Mouse (Mus musculus) megakaryocyte, embryonic 14.5 days (primary cell): ENCODE measurements around the gene Prm2. TPM values are rescaled to one million over a fixed set of nuclear protein-coding genes. Genes with fewer than 3 reads are reported as not detected.
A peak's percentile ranks its signal among the peaks of the same experiment; 100 is the strongest.
"Not testable (repeated sequence)": the region's sequence is repeated elsewhere in the genome, so short reads cannot be mapped to it uniquely, and the experiment has no call there.

Experiments
- H3K27me3 ChIP-seq: replicated peaks from 2 replicates; pipeline ENCODE3; 2012; ENCODE audit warnings: inconsistent platforms
- H3K36me3 ChIP-seq: replicated peaks from 2 replicates; pipeline ENCODE3; 2012; ENCODE audit warnings: low read length, inconsistent platforms, mixed read lengths
- H3K4me1 ChIP-seq: 2 replicates; pipeline ENCODE4 v1.6.1; 2012; ENCODE audit warnings: inconsistent platforms
- H3K4me3 ChIP-seq: replicated peaks from 2 replicates; pipeline ENCODE3; 2012; ENCODE audit warnings: moderate library complexity, mild to moderate bottlenecking, inconsistent platforms
- H3K9me3 ChIP-seq: 2 replicates; pipeline ENCODE4 v1.6.1; 2012; ENCODE audit warnings: inconsistent platforms
- FLI1 ChIP-seq: IDR thresholded peaks from 2 replicates; pipeline ENCODE4 v1.6.1; 2012; ENCODE audit warnings: low read length, inconsistent platforms, mixed read lengths
- GATA1 ChIP-seq: IDR thresholded peaks from 3 replicates; pipeline ENCODE4 v1.6.1; 2012; ENCODE audit warnings: mixed read lengths, low read length, inconsistent platforms, borderline replicate concordance
- polyA plus RNA-seq: library from polyadenylated mRNA; stranded (reverse); fragments of >175 nt; gene quantifications from 2 replicates; pipeline ENCODE4 v1.2.3, GENCODE M21; 2012; ENCODE audit warnings: low replicate concordance; ENCODE audit not compliant: insufficient read depth

Prm2 gene
- polyA plus RNA-seq, 1 experiment, result not detected

DNA sequence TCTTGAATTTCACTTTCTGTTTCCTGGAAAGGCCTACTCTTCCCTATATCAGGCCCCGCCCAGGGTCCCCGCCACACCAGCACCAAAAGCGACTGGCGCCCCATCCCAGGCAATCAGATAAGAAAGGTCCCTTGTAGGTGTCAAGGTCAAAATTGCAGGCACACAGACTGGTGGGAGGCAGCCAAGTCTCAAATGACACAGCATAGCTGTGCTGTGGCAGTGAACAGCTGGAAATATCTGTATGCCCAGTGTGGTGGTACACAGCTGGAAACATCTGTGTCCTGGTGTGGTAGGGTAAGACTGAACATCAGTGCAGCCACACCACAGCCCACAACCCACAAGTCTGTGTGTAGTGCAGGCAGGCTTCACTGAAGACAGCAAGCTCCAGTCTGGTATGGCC lies 18.9 kb upstream of the Prm2 start:
- TF ChIP-seq FLI1 (no peak), GATA1 (peak; percentile 71; the same call in 1 of the 3 replicates)
- Histone ChIP-seq H3K9me3 (no peaks in the 10 kb centered on the region), H3K27me3 (peaks cover 91% of the 10 kb centered on the region), H3K4me3 (peak overlapping the region; percentile 29), H3K36me3 (no peaks in the 10 kb centered on the region), H3K4me1 (peaks cover 36% of the 10 kb centered on the region)

DNA sequence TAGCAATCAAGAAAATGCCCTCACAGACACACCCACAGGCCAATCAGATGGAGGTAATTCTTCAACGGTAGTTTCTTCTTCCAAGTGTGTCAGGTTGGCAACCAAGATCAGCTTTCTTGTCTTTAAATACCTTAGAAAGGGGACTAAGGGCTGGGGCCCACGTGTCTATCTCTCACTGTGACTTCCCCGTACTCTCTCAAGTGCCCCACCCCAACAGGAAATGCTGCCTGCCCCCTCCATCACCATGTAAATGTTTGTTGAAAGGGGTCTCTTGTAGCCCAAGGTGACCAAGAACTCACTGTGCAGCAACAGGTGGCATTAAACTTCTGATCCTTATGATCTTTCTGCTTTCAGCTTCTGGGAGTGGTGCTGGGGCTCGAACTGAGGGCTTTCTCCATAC lies 17.8 kb upstream of the Prm2 start:
- Histone ChIP-seq H3K9me3 (no peaks in the 10 kb centered on the region), H3K36me3 (no peaks in the 10 kb centered on the region), H3K4me3 (no peak overlapping the region), H3K27me3 (peaks cover 91% of the 10 kb centered on the region), H3K4me1 (peaks cover 29% of the 10 kb centered on the region)
- TF ChIP-seq FLI1, result no peak
- no peak for TF ChIP-seq GATA1

- H3K9me3 ChIP-seq, result no peaks in the 10 kb centered on the region
- H3K4me1 ChIP-seq, result peaks cover 29% of the 10 kb centered on the region
- H3K27me3 ChIP-seq, result peaks cover 91% of the 10 kb centered on the region
- H3K4me3 ChIP-seq, result no peak within 1 kb of the TSS
- no peak for TF ChIP-seq GATA1
- TF ChIP-seq FLI1, result no peak
- no peaks in the 10 kb centered on the region for H3K36me3 ChIP-seq
These were observed 17.0 kb upstream of the Prm2 start, which contains the start of gene Gm11172 for GRCm38 (mm10) chr16:10812865-10813371. Gm11172 (plus strand) TSS chr16:10812915.

GRCm38 (mm10) chr16:10810376-10810775 lies 14.4 kb upstream of the Prm2 start:
- Histone ChIP-seq H3K36me3 (no peaks in the 10 kb centered on the region), H3K4me1 (peaks cover 30% of the 10 kb centered on the region), H3K4me3 (no peak overlapping the region), H3K27me3 (peaks cover 96% of the 10 kb centered on the region), H3K9me3 (no peaks in the 10 kb centered on the region)
- no peak for TF ChIP-seq GATA1
- TF ChIP-seq FLI1, result no peak

GRCm38 (mm10) chr16:10805789-10806527 lies 10.0 kb upstream of the Prm2 start, which contains the start of gene Prm1:
Prm1 (minus strand) TSS chr16:10805839.
- no peak within 1 kb of the TSS for H3K4me3 ChIP-seq
- H3K36me3 ChIP-seq, result no peaks in the 10 kb centered on the region
- H3K9me3 ChIP-seq, result no peaks in the 10 kb centered on the region
- H3K27me3 ChIP-seq, result peaks cover 75% of the 10 kb centered on the region
- peaks cover 12% of the 10 kb centered on the region for H3K4me1 ChIP-seq
- TF ChIP-seq FLI1 (no peak), GATA1 (no peak)

GRCm38 (mm10) chr16:10802420-10802819 lies 6.5 kb upstream of the Prm2 start:
- not testable (repeated sequence) for H3K4me3 ChIP-seq, H3K9me3 ChIP-seq, H3K36me3 ChIP-seq
- Histone ChIP-seq H3K4me1 (peaks cover 20% of the 10 kb centered on the region), H3K27me3 (peaks cover 65% of the 10 kb centered on the region)

- Histone ChIP-seq H3K27me3 (peaks cover 77% of the 10 kb centered on the region), H3K4me1 (peaks cover 30% of the 10 kb centered on the region), H3K4me3 (no peak within 1 kb of the TSS), H3K36me3 (no peaks in the 10 kb centered on the region), H3K9me3 (no peaks in the 10 kb centered on the region; the same call in 1 of the 2 replicates)
- TF ChIP-seq FLI1, result no peak
- TF ChIP-seq GATA1, result no peak
These were observed 5.2 kb downstream of the Prm2 start, which contains the start of gene Prm3 for GRCm38 (mm10) chr16:10790702-10791101. Prm3 (minus strand) TSS chr16:10790914.

- Histone ChIP-seq H3K9me3 (no peaks in the 10 kb centered on the region), H3K36me3 (no peaks in the 10 kb centered on the region), H3K4me3 (no peak overlapping the region), H3K27me3 (peaks cover 59% of the 10 kb centered on the region), H3K4me1 (peaks cover 40% of the 10 kb centered on the region)
- TF ChIP-seq FLI1 (no peak), GATA1 (no peak)
These were observed 7.1 kb downstream of the Prm2 start for GRCm38 (mm10) chr16:10788866-10789265.

DNA sequence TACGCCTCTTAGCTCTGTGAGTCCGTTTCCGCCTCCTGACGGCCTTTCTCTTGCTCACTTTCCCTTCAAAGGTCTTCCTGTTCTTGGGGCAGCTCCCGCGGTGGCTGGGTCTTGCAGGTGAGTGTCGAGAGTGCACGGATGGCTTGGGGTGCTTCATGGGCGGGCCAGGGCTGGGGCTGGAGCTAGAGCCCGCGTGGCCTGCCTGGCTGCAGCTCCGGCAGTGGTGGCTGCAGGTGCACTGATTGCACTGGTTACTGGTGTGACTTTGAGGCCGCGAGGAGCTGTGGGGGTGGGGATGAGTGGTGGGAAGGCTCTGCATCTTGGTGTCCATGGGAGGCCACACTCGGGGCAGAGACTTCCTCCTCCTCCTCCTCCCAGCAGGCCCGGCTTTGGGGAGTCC lies 7.7 kb downstream of the Prm2 start, which contains the start of gene Tnp2:
Gene Tnp2, minus strand, starts transcription at position 390 of the 400 bp plus-strand sequence.
- no peak within 1 kb of the TSS for H3K4me3 ChIP-seq
- H3K27me3 ChIP-seq, result peaks cover 53% of the 10 kb centered on the region
- peaks cover 46% of the 10 kb centered on the region for H3K4me1 ChIP-seq
- no peak for TF ChIP-seq FLI1
- no peak for TF ChIP-seq GATA1
- H3K36me3 ChIP-seq, result no peaks in the 10 kb centered on the region
- no peaks in the 10 kb centered on the region for H3K9me3 ChIP-seq

- Histone ChIP-seq H3K36me3 (peaks cover 5% of the 10 kb centered on the region), H3K9me3 (no peaks in the 10 kb centered on the region), H3K4me3 (peak overlapping the region; percentile 7), H3K27me3 (peaks cover 47% of the 10 kb centered on the region), H3K4me1 (peaks cover 53% of the 10 kb centered on the region)
- TF ChIP-seq GATA1 (no peak), FLI1 (no peak)
These were observed 8.3 kb downstream of the Prm2 start for GRCm38 (mm10) chr16:10787548-10788058.
